Mouse (Mus musculus) layer of hippocampus, adult 2 months (tissue): ENCODE results near the gene Agtrap. TPM values are rescaled to one million over a fixed set of nuclear protein-coding genes. Genes with fewer than 3 reads are reported as not detected.

Source experiments
- DNase-seq, 2 experiments: peaks; one replicate each; pipeline ENCODE4 v3.0.0; 2022; ENCODE audit warnings: low spot score in 2 of 2
- H3K27ac ChIP-seq: fragments of 200-600 bp; 2 replicates; pipeline ENCODE4 v1.8.1; 2022
- H3K4me3 ChIP-seq: fragments of 200-600 bp; 2 replicates; pipeline ENCODE4 v1.8.1; 2022; ENCODE audit warnings: mild to moderate bottlenecking
- CTCF ChIP-seq: fragments of 200-600 bp; conservative IDR thresholded peaks from 2 replicates; pipeline ENCODE4 v1.8.1; 2022; ENCODE audit warnings: antibody characterized with exemption, mild to moderate bottlenecking, moderate library complexity
- total RNA-seq, 2 experiments: library from RNA; stranded (reverse); gene quantifications; 2 replicates each; pipeline ENCODE4 v1.2.3; 2021

Agtrap gene
- total RNA-seq, 2 experiments from 2014 or later = 7.2 to 9.8 TPM

GRCm38 (mm10) chr4:148030506-148030905 lies 57.3 kb downstream of the Agtrap start:
- no peak overlapping the region for H3K27ac ChIP-seq
- no peak for DNase-seq
- TF ChIP-seq CTCF = no peak
- no peak overlapping the region for H3K4me3 ChIP-seq

- no peak overlapping the region for H3K4me3 ChIP-seq
- DNase-seq = no peak
- no peak overlapping the region for H3K27ac ChIP-seq
- TF ChIP-seq CTCF = no peak
Measured at GRCm38 (mm10) chr4:148029297-148029696, 58.5 kb downstream of the Agtrap start.

Other genes starting within 250 kb of the Agtrap start
- 10 to 100 TPM; 22.3 to 22.6 TPM for gene Zfp933, start 239.7 kb downstream of the Agtrap start, total RNA-seq
- gene Miip, start 219.2 kb downstream of the Agtrap start, total RNA-seq = 10 to 100 TPM; 19.9 to 26.5 TPM
- gene Fv1, start 219.1 kb downstream of the Agtrap start, total RNA-seq = 1 to 10 TPM; 8.8 to 9.5 TPM
- 100 to 1,000 TPM; 198 to 200 TPM for gene Mfn2, start 183.3 kb downstream of the Agtrap start, total RNA-seq
- gene Plod1, start 151.3 kb downstream of the Agtrap start, total RNA-seq = 10 to 100 TPM; 16.4 to 21.5 TPM
- 10 to 100 TPM; 27.0 to 27.9 TPM for gene 2510039O18Rik, start 147.1 kb downstream of the Agtrap start, total RNA-seq
- gene Nppb, start 102.2 kb downstream of the Agtrap start, total RNA-seq = not detected
- gene Nppa, start 87.3 kb downstream of the Agtrap start, total RNA-seq = not detected
- gene Clcn6, start 49.2 kb downstream of the Agtrap start, total RNA-seq = 10 to 100 TPM; 77.0 to 77.6 TPM
- gene Mthfr, start 49.0 kb downstream of the Agtrap start, total RNA-seq = 10 to 100 TPM; 33.5 to 37.2 TPM
- gene Mad2l2, start 42.4 kb upstream of the Agtrap start, total RNA-seq = 10 to 100 TPM; 13.8 to 14.5 TPM
- gene Draxin, start 42.7 kb upstream of the Agtrap start, total RNA-seq = 1 to 10 TPM in 1 of 2 experiments, under 1 TPM in 1; 0.83 to 1.0 TPM
- gene Fbxo6, start 64.1 kb upstream of the Agtrap start, total RNA-seq = 10 to 100 TPM; 25.4 to 29.8 TPM
- gene Fbxo44, start 72.5 kb upstream of the Agtrap start, total RNA-seq = 100 to 1,000 TPM; 136 to 141 TPM
- gene Fbxo2, start 72.6 kb upstream of the Agtrap start, total RNA-seq = 100 to 1,000 TPM in 1 of 2 experiments, 10 to 100 TPM in 1; 99.8 to 106 TPM
- gene Disp3, start 199.9 kb upstream of the Agtrap start, total RNA-seq = 10 to 100 TPM; 38.9 to 40.7 TPM